Mouse (Mus musculus): ENCODE measurements around the gene Aicda. TPM values are rescaled to one million over a fixed set of nuclear protein-coding genes. Genes with fewer than 3 reads are reported as not detected.
A peak's percentile ranks its signal among the peaks of the same experiment; 100 is the strongest.
"Not testable (repeated sequence)": the region's sequence is repeated elsewhere in the genome, so short reads cannot be mapped to it uniquely, and the experiment has no call there.

The Aicda gene
- total RNA-seq, 1 experiment from 2014 or later = not detected

DNA sequence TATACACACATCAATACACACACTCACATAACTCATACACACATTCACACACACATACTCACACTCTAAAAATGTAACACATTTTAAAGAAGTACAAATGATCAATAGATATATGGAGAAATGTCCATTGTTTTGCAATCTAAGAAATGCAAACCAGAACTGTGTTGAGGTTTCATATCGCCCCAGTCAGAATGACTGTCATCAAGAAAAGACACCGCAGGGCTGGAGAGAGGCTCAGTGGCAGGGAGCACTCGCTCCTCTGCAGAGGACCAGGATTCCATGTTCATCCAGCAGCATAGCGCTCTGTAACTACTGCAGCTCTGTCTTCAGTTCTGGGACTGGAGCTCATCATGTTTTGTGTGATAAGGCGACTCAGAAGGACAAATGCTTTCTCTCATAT lies 10.0 kb upstream of the Aicda start:
- ATAC-seq (replicated peaks in 1 of 2; ENCODE audit: insufficient read depth in 1 of 2, low FRiP score in 2 of 2, low TSS enrichment in 1 of 2, low read depth in 1 of 2, poor library complexity in 2 of 2, severe bottlenecking in 2 of 2) = no peak

- no peak for ATAC-seq (replicated peaks in 1 of 2; ENCODE audit: insufficient read depth in 1 of 2, low FRiP score in 2 of 2, low TSS enrichment in 1 of 2, low read depth in 1 of 2, poor library complexity in 2 of 2, severe bottlenecking in 2 of 2)
These were observed 8.9 kb upstream of the Aicda start for GRCm38 (mm10) chr6:122544672-122545071.

GRCm38 (mm10) chr6:122545289-122545882 lies 8.2 kb upstream of the Aicda start:
- ATAC-seq (replicated peaks in 1 of 2; ENCODE audit: insufficient read depth in 1 of 2, low FRiP score in 2 of 2, low TSS enrichment in 1 of 2, low read depth in 1 of 2, poor library complexity in 2 of 2, severe bottlenecking in 2 of 2) = no peak

DNA sequence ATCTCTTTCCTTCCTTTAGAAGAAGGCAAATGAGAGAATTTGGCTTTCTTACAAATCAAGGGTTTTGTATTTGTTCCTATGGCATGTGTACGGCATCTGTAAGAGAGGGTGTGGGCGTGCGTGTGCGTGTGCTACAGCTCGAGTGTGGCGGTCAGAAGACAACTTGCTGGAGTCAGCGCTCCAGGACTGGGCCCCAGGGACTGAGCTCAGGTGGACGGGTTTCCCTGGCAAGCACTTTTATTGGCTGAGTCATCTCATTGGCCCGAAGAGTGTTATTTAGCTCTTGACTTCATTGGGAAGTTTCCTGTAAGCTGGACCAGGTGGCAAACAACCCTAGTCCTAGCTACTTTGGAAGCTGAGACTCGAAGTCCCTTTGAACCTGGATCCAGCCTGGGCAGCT lies 7.7 kb upstream of the Aicda start:
- ATAC-seq (replicated peaks in 1 of 2; ENCODE audit: insufficient read depth in 1 of 2, low FRiP score in 2 of 2, low TSS enrichment in 1 of 2, low read depth in 1 of 2, poor library complexity in 2 of 2, severe bottlenecking in 2 of 2) = no peak

GRCm38 (mm10) chr6:122554102-122554501 lies 501 bp downstream of the Aicda start:
- no peak for ATAC-seq (replicated peaks in 1 of 2; ENCODE audit: insufficient read depth in 1 of 2, low FRiP score in 2 of 2, low TSS enrichment in 1 of 2, low read depth in 1 of 2, poor library complexity in 2 of 2, severe bottlenecking in 2 of 2)

DNA sequence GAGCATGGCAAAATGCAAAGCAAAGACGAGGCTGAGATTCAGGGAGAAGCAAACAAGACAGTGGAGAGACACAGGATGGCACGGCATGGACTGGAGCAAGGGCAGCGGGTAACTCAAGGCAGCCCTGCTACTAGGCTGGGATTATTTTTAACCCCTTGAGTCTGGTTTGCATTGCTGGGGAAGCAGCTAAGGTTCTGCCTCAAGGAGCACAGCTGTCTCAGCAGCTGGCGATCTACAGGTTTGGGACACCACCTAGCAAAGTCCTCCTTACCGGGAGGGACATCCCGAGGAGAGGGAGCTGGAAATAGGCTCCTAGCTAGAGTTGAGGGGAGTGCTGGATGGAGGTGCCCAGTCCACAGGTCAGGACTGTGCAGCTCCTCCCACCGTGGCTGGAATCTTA lies 1.7 kb downstream of the Aicda start:
- ATAC-seq (replicated peaks in 1 of 2; ENCODE audit: insufficient read depth in 1 of 2, low FRiP score in 2 of 2, low TSS enrichment in 1 of 2, low read depth in 1 of 2, poor library complexity in 2 of 2, severe bottlenecking in 2 of 2) = no peak

DNA sequence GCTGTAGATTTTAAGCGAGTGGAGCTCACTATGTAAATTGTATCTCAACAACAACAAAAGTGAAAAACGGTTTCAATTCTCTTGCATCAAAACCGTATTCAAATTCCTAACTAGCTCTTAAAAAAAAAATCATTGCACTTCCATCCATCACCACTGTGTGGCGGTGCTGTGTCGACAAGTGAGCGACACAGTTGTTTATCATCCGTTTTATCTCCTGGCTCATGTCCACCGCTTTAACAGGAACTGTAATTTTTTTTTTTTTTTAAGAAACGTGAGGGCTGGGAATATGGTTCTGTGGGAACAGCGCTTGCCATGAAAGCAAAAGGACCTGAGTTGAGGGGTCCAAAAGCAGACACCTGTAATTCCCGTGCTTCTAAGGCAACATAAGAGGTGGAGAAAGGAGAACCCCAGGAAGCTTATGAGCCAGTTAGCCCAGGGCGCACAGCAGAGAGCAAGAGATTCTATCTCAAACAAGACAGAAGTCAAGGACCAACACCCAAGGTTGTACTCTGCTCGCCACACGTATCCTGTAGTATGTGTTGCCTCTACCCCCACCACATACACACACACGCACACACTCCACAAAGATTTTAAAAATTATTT lies 3.5 kb downstream of the Aicda start:
- peak; percentile 68 to 71 for ATAC-seq (replicated peaks in 1 of 2; ENCODE audit: insufficient read depth in 1 of 2, low FRiP score in 2 of 2, low TSS enrichment in 1 of 2, low read depth in 1 of 2, poor library complexity in 2 of 2, severe bottlenecking in 2 of 2)

DNA sequence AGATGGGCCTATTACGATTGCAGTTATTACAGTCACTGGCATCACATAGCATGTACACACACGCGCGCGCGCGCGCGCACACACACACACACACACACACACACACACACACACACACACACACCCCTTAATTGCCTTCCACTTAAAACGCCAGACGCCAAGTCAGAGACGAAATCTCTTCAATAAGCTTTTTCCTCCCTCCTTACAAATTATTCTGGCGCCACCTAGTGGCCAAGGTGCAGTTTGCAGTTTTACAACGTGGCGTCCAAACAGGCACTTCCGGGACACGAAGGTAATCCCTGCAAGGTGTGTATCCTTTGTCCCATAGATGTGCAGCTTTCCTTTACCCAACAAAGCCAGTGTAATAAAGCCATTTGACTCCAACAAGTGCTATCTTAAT lies 6.8 kb downstream of the Aicda start:
- ATAC-seq (replicated peaks in 1 of 2; ENCODE audit: insufficient read depth in 1 of 2, low FRiP score in 2 of 2, low TSS enrichment in 1 of 2, low read depth in 1 of 2, poor library complexity in 2 of 2, severe bottlenecking in 2 of 2) = peak; percentile 51 to 76; a peak in 3 of 4 replicates

GRCm38 (mm10) chr6:122561005-122561404 lies 7.4 kb downstream of the Aicda start:
- ATAC-seq (replicated peaks in 1 of 2; ENCODE audit: insufficient read depth in 1 of 2, low FRiP score in 2 of 2, low TSS enrichment in 1 of 2, low read depth in 1 of 2, poor library complexity in 2 of 2, severe bottlenecking in 2 of 2) = no peak

GRCm38 (mm10) chr6:122562463-122562862 lies 8.9 kb downstream of the Aicda start:
- ATAC-seq (replicated peaks in 1 of 2; ENCODE audit: insufficient read depth in 1 of 2, low FRiP score in 2 of 2, low TSS enrichment in 1 of 2, low read depth in 1 of 2, poor library complexity in 2 of 2, severe bottlenecking in 2 of 2) = peak; percentile 60 to 69

- ATAC-seq (replicated peaks in 1 of 2; ENCODE audit: insufficient read depth in 1 of 2, low FRiP score in 2 of 2, low TSS enrichment in 1 of 2, low read depth in 1 of 2, poor library complexity in 2 of 2, severe bottlenecking in 2 of 2) = peak in 1 of 2 experiments; percentile 17; a peak in 1 of 4 replicates
These were observed 11.6 kb downstream of the Aicda start for GRCm38 (mm10) chr6:122565070-122565784.

DNA sequence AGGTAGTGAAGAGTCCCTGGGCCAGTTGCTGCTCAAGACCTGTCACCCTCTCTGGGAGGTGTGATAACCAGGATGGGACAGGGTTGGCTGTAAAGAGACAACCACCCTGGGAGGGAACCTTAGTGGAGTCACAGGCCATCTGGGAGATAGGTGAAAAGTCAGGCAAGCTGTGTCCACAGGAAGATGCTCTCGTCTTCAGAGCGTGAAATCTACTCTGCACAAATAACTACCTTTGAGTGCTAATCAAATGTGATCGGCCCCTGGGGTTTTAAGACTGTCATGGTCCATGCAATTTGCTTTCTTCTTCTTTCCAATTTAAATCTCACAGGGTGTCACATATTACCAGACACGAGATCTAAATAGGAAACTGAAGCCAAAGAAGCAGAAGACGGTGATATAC lies 15.5 kb downstream of the Aicda start:
- ATAC-seq (replicated peaks in 1 of 2; ENCODE audit: insufficient read depth in 1 of 2, low FRiP score in 2 of 2, low TSS enrichment in 1 of 2, low read depth in 1 of 2, poor library complexity in 2 of 2, severe bottlenecking in 2 of 2) = no peak

DNA sequence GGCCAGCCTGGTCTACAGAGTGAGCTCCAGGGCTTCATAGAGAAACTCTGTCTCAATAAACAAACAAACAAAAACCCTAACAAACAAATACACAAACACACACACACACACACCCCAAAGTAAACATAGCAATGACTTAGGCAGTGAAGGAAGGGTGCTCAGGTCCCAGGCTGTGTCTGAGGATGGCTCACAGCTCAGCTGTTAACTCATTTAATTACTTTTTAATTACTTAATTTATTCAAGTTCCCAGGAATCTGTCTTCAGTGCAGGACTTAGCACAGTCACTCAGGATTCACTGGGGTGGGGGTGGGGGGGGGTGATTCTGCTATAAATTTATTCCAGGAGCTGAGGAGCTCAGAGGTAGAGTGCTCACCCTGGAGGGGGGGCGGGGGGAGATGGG lies 16.2 kb downstream of the Aicda start:
- no peak for ATAC-seq (replicated peaks in 1 of 2; ENCODE audit: insufficient read depth in 1 of 2, low FRiP score in 2 of 2, low TSS enrichment in 1 of 2, low read depth in 1 of 2, poor library complexity in 2 of 2, severe bottlenecking in 2 of 2)

GRCm38 (mm10) chr6:122570695-122571616 lies 17.4 kb downstream of the Aicda start:
- ATAC-seq (replicated peaks in 1 of 2; ENCODE audit: insufficient read depth in 1 of 2, low FRiP score in 2 of 2, low TSS enrichment in 1 of 2, low read depth in 1 of 2, poor library complexity in 2 of 2, severe bottlenecking in 2 of 2) = peak; percentile 67 to 72; a peak in 3 of 4 replicates

DNA sequence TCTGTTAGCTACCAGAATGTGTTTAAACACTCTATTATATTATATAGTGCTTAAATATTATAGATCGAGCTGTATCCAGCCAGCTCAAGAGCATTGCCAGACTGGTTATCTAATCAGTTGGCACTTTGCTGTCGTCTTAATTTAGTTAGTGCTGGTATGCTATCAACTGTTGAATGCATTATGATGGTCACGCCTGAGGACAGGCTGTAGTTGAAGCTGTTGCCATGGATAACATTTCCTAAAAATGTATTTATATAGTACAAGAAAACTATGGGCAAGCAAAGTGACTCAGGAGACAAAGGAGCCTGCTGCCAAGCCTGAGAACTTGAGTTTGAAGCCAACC lies 18.0 kb downstream of the Aicda start:
- ATAC-seq (replicated peaks in 1 of 2; ENCODE audit: insufficient read depth in 1 of 2, low FRiP score in 2 of 2, low TSS enrichment in 1 of 2, low read depth in 1 of 2, poor library complexity in 2 of 2, severe bottlenecking in 2 of 2) = no peak; a peak in 1 of 4 replicates

DNA sequence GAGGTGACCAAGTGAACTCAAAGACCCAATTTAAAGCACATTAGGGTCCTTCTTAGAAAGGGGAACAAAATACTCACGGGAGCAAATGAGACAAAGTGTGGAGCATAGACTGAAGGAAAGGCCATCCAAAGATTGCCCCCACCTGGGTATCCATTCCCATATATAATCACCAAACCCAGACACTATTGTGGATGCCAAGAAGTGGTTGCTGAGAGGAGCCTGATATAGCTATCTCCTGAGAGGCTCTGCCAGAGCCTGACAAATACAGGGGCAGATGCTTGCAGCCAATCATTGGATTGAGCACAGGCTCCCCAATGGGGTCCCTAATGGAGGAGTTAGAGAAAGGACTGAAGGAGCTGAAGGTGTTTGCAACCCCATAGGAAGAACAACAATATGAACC lies 21.4 kb downstream of the Aicda start:
- not testable (repeated sequence) for ATAC-seq (replicated peaks in 1 of 2; ENCODE audit: insufficient read depth in 1 of 2, low FRiP score in 2 of 2, low TSS enrichment in 1 of 2, low read depth in 1 of 2, poor library complexity in 2 of 2, severe bottlenecking in 2 of 2)

- ATAC-seq (replicated peaks in 1 of 2; ENCODE audit: insufficient read depth in 1 of 2, low FRiP score in 2 of 2, low TSS enrichment in 1 of 2, low read depth in 1 of 2, poor library complexity in 2 of 2, severe bottlenecking in 2 of 2) = no peak
These were observed 23.4 kb downstream of the Aicda start for GRCm38 (mm10) chr6:122577030-122577429.

GRCm38 (mm10) chr6:122579086-122579485 lies 25.5 kb downstream of the Aicda start:
- ATAC-seq (replicated peaks in 1 of 2; ENCODE audit: insufficient read depth in 1 of 2, low FRiP score in 2 of 2, low TSS enrichment in 1 of 2, low read depth in 1 of 2, poor library complexity in 2 of 2, severe bottlenecking in 2 of 2) = no peak

All from hematopoietic stem cell, adult 5-6 weeks (primary cell).